Mouse (Mus musculus): ENCODE results near the gene Csrp3. TPM values are rescaled to one million over a fixed set of nuclear protein-coding genes. Genes with fewer than 3 reads are reported as not detected.

Gene Csrp3
- polyA plus RNA-seq, 1 experiment from 2014 or later = 0.22 TPM

Other genes with a start within 250 kb of the Csrp3 start
- gene Mrgprb3, start 204.2 kb downstream of the Csrp3 start, polyA plus RNA-seq (2016; fragmentation: Nextera tagmentation; extraction: Ambion mirVana) = not detected in 2 replicates
- gene Zdhhc13, start 59.0 kb downstream of the Csrp3 start, polyA plus RNA-seq (2016; fragmentation: Nextera tagmentation; extraction: Ambion mirVana) = 30.9 and 34.0 TPM in 2 replicates
- gene E2f8, start 33.6 kb upstream of the Csrp3 start, polyA plus RNA-seq (2016; fragmentation: Nextera tagmentation; extraction: Ambion mirVana) = 17.1 and 18.8 TPM in 2 replicates
- gene Nav2, start 60.7 kb upstream of the Csrp3 start, polyA plus RNA-seq (2016; fragmentation: Nextera tagmentation; extraction: Ambion mirVana) = 13.7 and 19.4 TPM in 2 replicates

All from midbrain, embryonic 10.5 days (tissue).